Mouse (Mus musculus) forebrain, embryonic 15.5 days (tissue): ENCODE measurements around the gene Zfp595. TPM values are rescaled to one million over a fixed set of nuclear protein-coding genes. Genes with fewer than 3 reads are reported as not detected.
"Not testable (repeated sequence)": the region's sequence is repeated elsewhere in the genome, so short reads cannot be mapped to it uniquely, and the experiment has no call there.

Experiments
- ATAC-seq: fragments of 200-750 bp; cut with Nextera tagmentation; replicated peaks from 2 replicates; pipeline ENCODE4 v1.8.0; 2017; ENCODE audit warnings: mild to moderate bottlenecking, moderate TSS enrichment, moderate library complexity
- H3K27ac ChIP-seq: fragments of 300-500 bp; sonication (generic); replicated peaks from 2 replicates; pipeline ENCODE4 v1.5.1; 2015; ENCODE audit warnings: mild to moderate bottlenecking, inconsistent platforms
- H3K27me3 ChIP-seq: fragments of 300-500 bp; sonication (generic); 2 replicates; pipeline ENCODE4 v1.6.1; 2015; ENCODE audit warnings: inconsistent platforms
- H3K36me3 ChIP-seq: fragments of 300-500 bp; sonication (generic); 2 replicates; pipeline ENCODE4 v1.6.1; 2015; ENCODE audit warnings: mild to moderate bottlenecking, inconsistent platforms
- H3K4me1 ChIP-seq: fragments of 300-500 bp; sonication (generic); 2 replicates; pipeline ENCODE4 v1.6.1; 2015; ENCODE audit warnings: inconsistent platforms
- H3K4me2 ChIP-seq: fragments of 300-500 bp; sonication (generic); replicated peaks from 2 replicates; pipeline ENCODE4 v1.6.1; 2015; ENCODE audit warnings: mild to moderate bottlenecking, inconsistent platforms
- H3K4me3 ChIP-seq: fragments of 300-500 bp; sonication (generic); 2 replicates; pipeline ENCODE4 v1.5.1; 2015; ENCODE audit warnings: mild to moderate bottlenecking, inconsistent platforms
- H3K9ac ChIP-seq: fragments of 300-500 bp; sonication (generic); replicated peaks from 2 replicates; pipeline ENCODE4 v1.6.1; 2015; ENCODE audit warnings: mild to moderate bottlenecking, inconsistent platforms
- H3K9me3 ChIP-seq: fragments of 300-500 bp; sonication (generic); 2 replicates; pipeline ENCODE4 v1.6.1; 2016; ENCODE audit warnings: inconsistent platforms
- WGBS: fragments of 180-500 bp; shearing (Covaris S2); methylation state at CpG from one replicate; pipeline ENCODE4 v1.1.7; 2015; ENCODE audit warnings: mixed read lengths; 5-methylcytosine and 5-hydroxymethylcytosine counted together
- polyA plus RNA-seq: library from polyadenylated mRNA; unstranded; fragments of >200 nt; fragmentation: Nextera tagmentation; extraction: Ambion mirVana; gene quantifications from 2 replicates; pipeline ENCODE4 v1.2.1, GENCODE M21; 2015

Gene Zfp595
- polyA plus RNA-seq: 1.6 and 2.2 TPM in 2 replicates

- no peaks in the 10 kb centered on the region for H3K36me3 ChIP-seq
- peak within 1 kb of the TSS; percentile 50 for H3K4me3 ChIP-seq
- peak within 1 kb of the TSS; percentile 49 for H3K9ac ChIP-seq
- no peaks in the 10 kb centered on the region for H3K9me3 ChIP-seq
- H3K4me2 ChIP-seq: peak within 1 kb of the TSS; percentile 78
- ATAC-seq: peak; percentile 92
- WGBS: 15% methylated on average over 17 of the region's 17 CpGs
- no peaks in the 10 kb centered on the region for H3K27me3 ChIP-seq
- H3K27ac ChIP-seq: no peak within 1 kb of the TSS
- H3K4me1 ChIP-seq: peaks cover 13% of the 10 kb centered on the region
Measured at GRCm38 (mm10) chr13:67332019-67332724, at the start of gene Zfp595. Zfp595 (minus strand) TSS chr13:67332570.

- not testable (repeated sequence) for H3K36me3 ChIP-seq, H3K27me3 ChIP-seq, ATAC-seq, H3K4me1 ChIP-seq, H3K9me3 ChIP-seq, H3K4me3 ChIP-seq, H3K4me2 ChIP-seq, H3K27ac ChIP-seq, H3K9ac ChIP-seq
- WGBS: 51% methylated on average over 3 of the region's 3 CpGs
Measured at GRCm38 (mm10) chr13:67376255-67376654, 43.9 kb upstream of the Zfp595 start.

GRCm38 (mm10) chr13:67375050-67375911 lies 42.9 kb upstream of the Zfp595 start, which contains the start of the genes Gm28041 and Zfp456:
Gm28041 (minus strand) TSS chr13:67375733.
Zfp456 (minus strand) TSS chr13:67375810.
- H3K27ac ChIP-seq, H3K27me3 ChIP-seq, H3K36me3 ChIP-seq, H3K9me3 ChIP-seq, H3K4me1 ChIP-seq: not testable (repeated sequence)
- ATAC-seq: peak; percentile 94
- Histone ChIP-seq H3K9ac (peak within 1 kb of the TSS; percentile 32; the same call in 1 of the 2 replicates), H3K4me2 (peak within 1 kb of the TSS; percentile 49), H3K4me3 (peak within 1 kb of the TSS; percentile 37)
- 18% methylated on average over 13 of the region's 15 CpGs for WGBS

GRCm38 (mm10) chr13:67360131-67360744 lies 27.9 kb upstream of the Zfp595 start, which contains the start of the genes Gm28044 and Zfp953:
Gm28044 (minus strand) TSS chr13:67360536.
Zfp953 (minus strand) TSS chr13:67360605.
- H3K4me1 ChIP-seq: peaks cover 11% of the 10 kb centered on the region
- H3K27me3 ChIP-seq: no peaks in the 10 kb centered on the region
- peak within 1 kb of the TSS; percentile 48 for H3K9ac ChIP-seq
- H3K36me3 ChIP-seq: no peaks in the 10 kb centered on the region
- no peak within 1 kb of the TSS for H3K27ac ChIP-seq
- H3K9me3 ChIP-seq: no peaks in the 10 kb centered on the region
- peak within 1 kb of the TSS; percentile 79 for H3K4me2 ChIP-seq
- WGBS: 0% methylated on average over 15 of the region's 15 CpGs
- ATAC-seq: peak; percentile 94
- peak within 1 kb of the TSS; percentile 67 for H3K4me3 ChIP-seq

GRCm38 (mm10) chr13:67351854-67352253 lies 19.5 kb upstream of the Zfp595 start:
- Histone ChIP-seq H3K9ac (no peak overlapping the region), H3K36me3 (no peaks in the 10 kb centered on the region), H3K27ac (no peak overlapping the region), H3K9me3 (no peaks in the 10 kb centered on the region), H3K27me3 (no peaks in the 10 kb centered on the region), H3K4me3 (no peak overlapping the region), H3K4me1 (no peaks in the 10 kb centered on the region), H3K4me2 (no peak overlapping the region)
- no peak for ATAC-seq

- ATAC-seq: no peak
- Histone ChIP-seq H3K9me3 (no peaks in the 10 kb centered on the region), H3K4me3 (no peak overlapping the region), H3K9ac (no peak overlapping the region), H3K4me2 (no peak overlapping the region), H3K27ac (no peak overlapping the region), H3K36me3 (no peaks in the 10 kb centered on the region), H3K27me3 (no peaks in the 10 kb centered on the region), H3K4me1 (no peaks in the 10 kb centered on the region)
- 89% methylated on average over 2 of the region's 2 CpGs for WGBS
Measured at GRCm38 (mm10) chr13:67343422-67343821, 11.1 kb upstream of the Zfp595 start.

- H3K9me3 ChIP-seq: no peaks in the 10 kb centered on the region
- H3K9ac ChIP-seq: 0 out of 2 replicates have a peak overlapping the region, but pooled peaks have one; percentile 49
- H3K27me3 ChIP-seq: no peaks in the 10 kb centered on the region
- H3K4me2 ChIP-seq: peak overlapping the region; percentile 78
- H3K4me1 ChIP-seq: peaks cover 13% of the 10 kb centered on the region
- no peak overlapping the region for H3K27ac ChIP-seq
- no peaks in the 10 kb centered on the region for H3K36me3 ChIP-seq
- 68% methylated on average over 1 of the region's 1 CpGs for WGBS
- H3K4me3 ChIP-seq: peak overlapping the region; percentile 50
- ATAC-seq: peak; percentile 58
Measured at GRCm38 (mm10) chr13:67332877-67333276, 507 bp upstream of the Zfp595 start.

- ATAC-seq: peak; percentile 69
- Histone ChIP-seq H3K9me3 (no peaks in the 10 kb centered on the region), H3K4me1 (peaks cover 11% of the 10 kb centered on the region), H3K27me3 (no peaks in the 10 kb centered on the region), H3K4me2 (peak overlapping the region; percentile 89), H3K36me3 (no peaks in the 10 kb centered on the region), H3K27ac (peak overlapping the region; percentile 31), H3K4me3 (peak overlapping the region; percentile 59), H3K9ac (peak overlapping the region; percentile 69)
- 27% methylated on average over 5 of the region's 5 CpGs for WGBS
Measured at GRCm38 (mm10) chr13:67306718-67307117, 25.7 kb downstream of the Zfp595 start.

- no peaks in the 10 kb centered on the region for H3K9me3 ChIP-seq
- peak within 1 kb of the TSS; percentile 89 for H3K4me2 ChIP-seq
- peak within 1 kb of the TSS; percentile 31 for H3K27ac ChIP-seq
- peaks cover 11% of the 10 kb centered on the region for H3K4me1 ChIP-seq
- H3K9ac ChIP-seq: peak within 1 kb of the TSS; percentile 69
- H3K4me3 ChIP-seq: peak within 1 kb of the TSS; percentile 59
- WGBS: 9% methylated on average over 16 of the region's 16 CpGs
- peak; percentile 99 for ATAC-seq
- no peaks in the 10 kb centered on the region for H3K27me3 ChIP-seq
- no peaks in the 10 kb centered on the region for H3K36me3 ChIP-seq
Measured at GRCm38 (mm10) chr13:67305822-67306672, 26.3 kb downstream of the Zfp595 start, which contains the start of gene Zfp457. Zfp457 (minus strand) TSS chr13:67306485.

- Histone ChIP-seq H3K4me3 (no peak within 1 kb of the TSS), H3K9me3 (no peaks in the 10 kb centered on the region), H3K4me1 (no peaks in the 10 kb centered on the region), H3K27ac (no peak within 1 kb of the TSS), H3K36me3 (no peaks in the 10 kb centered on the region), H3K9ac (no peak within 1 kb of the TSS), H3K27me3 (no peaks in the 10 kb centered on the region), H3K4me2 (no peak within 1 kb of the TSS)
- WGBS: 45% methylated on average over 7 of the region's 7 CpGs
- peak; percentile 43; the same call in 1 of the 2 replicates for ATAC-seq
Measured at GRCm38 (mm10) chr13:67278314-67278713, 54.1 kb downstream of the Zfp595 start, which contains the start of gene Zfp458. Zfp458 (minus strand) TSS chr13:67278466.
